Mouse (Mus musculus): ENCODE measurements around the gene Olfr1233.

Gene Olfr1233

DNA sequence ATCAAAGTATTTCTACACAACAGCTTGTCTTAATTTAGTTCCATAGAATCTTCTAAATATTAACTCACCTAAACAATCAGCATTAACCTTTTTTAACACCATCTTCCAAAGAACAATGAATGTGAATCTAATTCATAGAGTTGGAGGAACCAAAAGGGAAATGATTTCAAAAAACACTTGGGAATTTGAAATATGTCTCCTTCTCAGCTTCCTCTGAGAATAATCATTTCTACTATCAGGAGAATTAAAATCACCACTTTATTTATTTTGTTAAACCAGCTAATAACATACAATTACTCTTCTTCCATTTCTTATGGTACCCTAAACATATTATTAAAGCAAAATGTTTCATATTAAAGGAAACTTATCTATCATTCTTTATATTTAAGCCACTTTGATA, at the start of gene Olfr1233:
Gene Olfr1233 (minus strand): TSS at position 101 of the 400 bp plus-strand sequence.
- no peak for DNase-seq (ENCODE audit: low read depth)

- DNase-seq (ENCODE audit: low read depth): no peak
These were observed 22.6 kb upstream of the Olfr1233 start, which contains the start of gene Olfr1234 for GRCm38 (mm10) chr2:89364765-89365164. Olfr1234 (minus strand) TSS chr2:89364865.

DNA sequence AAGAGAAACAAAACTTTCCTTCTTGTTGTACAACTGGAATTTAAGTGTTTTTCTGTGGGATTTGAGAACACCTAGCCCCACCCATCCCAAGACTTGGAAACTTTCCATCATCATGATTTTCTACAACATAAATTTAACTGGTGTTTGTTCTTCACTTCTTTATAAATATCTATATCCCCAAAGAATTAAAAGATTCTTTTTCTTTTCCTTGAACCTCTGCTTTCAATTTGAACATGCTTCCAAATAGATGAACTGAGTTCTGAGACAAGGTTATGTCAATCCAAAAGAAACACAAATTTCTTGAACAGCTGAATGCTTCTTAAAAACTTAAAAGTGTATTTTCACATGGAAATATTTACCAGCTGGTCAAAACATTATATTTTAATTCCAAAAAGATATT, 12.6 kb downstream of the Olfr1233 start, which contains the start of gene Olfr1232:
Gene Olfr1232 (minus strand): TSS at position 101 of the 400 bp plus-strand sequence.
- DNase-seq (ENCODE audit: low read depth): no peak

DNA sequence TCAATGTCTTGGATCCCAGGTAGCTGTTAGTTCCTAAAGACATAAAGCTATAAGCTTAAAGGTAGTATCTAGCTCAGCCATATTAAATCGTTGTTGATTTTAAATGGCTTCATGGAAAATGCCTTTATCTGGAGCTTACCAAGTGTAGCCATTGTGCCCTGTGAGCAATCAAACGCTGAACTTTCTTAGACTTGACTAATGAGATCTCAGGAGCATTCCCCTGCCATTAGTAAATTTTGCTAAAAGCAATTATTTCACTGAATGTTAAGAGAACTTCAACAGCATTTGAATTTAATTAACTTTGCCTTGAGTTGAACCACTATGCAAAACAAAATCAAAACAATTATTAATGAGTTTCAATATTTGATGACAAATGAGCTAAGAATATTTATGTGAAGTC, 35.2 kb downstream of the Olfr1233 start, which contains the start of gene Olfr1231:
Gene Olfr1231 (minus strand): TSS at position 101 of the 400 bp plus-strand sequence.
- no peak for DNase-seq (ENCODE audit: low read depth)

- no peak for DNase-seq (ENCODE audit: low read depth)
These were observed 45.0 kb downstream of the Olfr1233 start, which contains the start of gene Olfr1230 for GRCm38 (mm10) chr2:89297168-89297567. Olfr1230 (minus strand) TSS chr2:89297268.

DNA sequence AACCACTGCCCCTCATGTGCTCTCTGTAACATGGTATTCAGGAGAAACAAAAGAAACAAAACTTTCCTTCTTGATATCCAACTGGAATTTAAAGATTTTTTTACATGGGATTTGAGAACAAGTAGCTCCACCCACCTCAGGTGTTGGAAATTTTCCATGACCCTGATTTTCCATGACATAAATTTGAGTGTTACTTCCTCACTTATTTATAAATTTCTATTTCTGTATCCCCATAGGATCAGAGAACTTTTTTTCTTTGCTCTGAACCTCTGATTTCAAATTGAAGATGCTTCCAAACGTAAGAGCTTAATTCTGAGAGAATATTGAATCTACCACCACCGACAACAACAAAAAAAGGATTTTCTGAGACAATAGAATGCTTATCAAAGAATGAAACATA, 54.3 kb downstream of the Olfr1233 start, which contains the start of gene Olfr1229:
Gene Olfr1229 (minus strand): TSS at position 101 of the 400 bp plus-strand sequence.
- DNase-seq (ENCODE audit: low read depth): no peak

Data from fibroblast of lung, adult 2 months (primary cell).